Mouse (Mus musculus): ENCODE measurements at regions not wholly inside any gene's neighbourhood (a gene's known extent, or its start where the extent isn't known, plus 50 kb on each side); places are given as distances from the start of the nearest gene placed in this dataset.

- TF ChIP-seq CTCF (IDR thresholded peaks at IDR 0.05), result no peak
- TF ChIP-seq EP300 (IDR thresholded peaks at IDR 0.05), result no peak
Measured at GRCm38 (mm10) chr14:98417719-98418118, 248.2 kb upstream of the Dach1 start.

Data from lung, postnatal 0 days (tissue).